Mouse (Mus musculus): ENCODE measurements around the gene Car2.

DNA sequence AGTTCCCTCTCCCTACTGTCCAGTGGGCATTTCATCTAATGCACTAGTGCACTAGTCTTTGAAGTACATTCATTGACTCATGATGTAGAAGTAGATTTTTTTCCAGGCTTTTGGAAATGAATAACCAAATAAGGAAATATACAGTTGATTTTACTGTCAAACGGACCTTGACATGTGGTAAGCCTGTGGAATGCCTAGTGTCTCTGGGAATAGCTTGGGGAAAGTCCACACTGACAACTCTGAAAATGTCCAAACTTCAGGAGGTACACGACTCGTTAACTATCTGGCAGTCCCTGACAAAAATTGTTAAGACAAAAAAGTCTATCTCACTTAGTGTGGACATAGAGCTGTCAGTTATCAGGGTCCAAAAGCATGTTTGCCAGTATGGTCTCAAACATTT lies 18.1 kb downstream of the Car2 start:
- TF ChIP-seq ZNF384 (IDR thresholded peaks at IDR 0.05; ENCODE audit: low read depth, low read length): no peak
- TF ChIP-seq ZC3H11A (IDR thresholded peaks at IDR 0.05; ENCODE audit: borderline replicate concordance, low read depth, low read length): no peak

All from ES-E14 (cell line).